Mouse (Mus musculus) adipocyte (in vitro differentiated cells): ENCODE data around the gene Aurkb.
A peak's percentile ranks its signal among the peaks of the same experiment; 100 is the strongest.

Experiments used
- DNase-seq: peaks from one replicate; pipeline ENCODE4 v3.0.0-alpha.2; 2016; ENCODE audit warnings: low spot score

Aurkb gene

DNA sequence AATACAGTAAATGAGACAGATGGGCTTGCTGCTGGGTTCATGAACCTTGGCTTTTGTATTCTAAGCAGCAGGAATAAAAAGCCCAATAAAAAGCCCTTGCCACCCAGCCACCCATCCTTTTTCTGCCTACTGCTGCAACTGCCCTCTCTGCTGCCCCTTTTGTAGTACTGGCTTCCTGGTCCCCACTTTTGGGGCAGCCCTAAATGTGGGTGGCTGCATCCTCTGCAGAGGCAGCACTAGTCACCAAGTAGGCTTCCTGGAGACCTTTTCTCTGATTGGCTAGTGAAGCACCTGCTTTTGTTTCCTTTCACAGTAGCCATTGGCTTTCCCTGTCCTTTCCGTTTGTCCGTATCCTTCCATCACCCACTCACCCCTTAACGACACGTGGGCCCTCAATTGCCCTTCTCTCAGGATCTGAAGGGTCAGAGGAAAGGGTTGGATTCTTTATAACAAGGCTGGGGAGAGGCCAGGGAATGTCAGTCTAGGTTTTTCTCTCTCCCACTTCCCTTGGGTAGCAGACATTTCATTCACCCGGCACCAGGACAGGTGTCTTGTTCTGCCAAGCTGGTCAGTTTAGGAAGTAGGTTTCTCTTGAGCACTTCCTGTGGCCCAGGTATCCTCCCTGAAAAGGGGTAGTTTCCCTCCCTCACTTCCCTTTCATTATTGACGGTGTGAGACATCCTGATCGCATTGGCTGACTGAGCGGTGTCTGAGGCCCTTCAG, 52.8 kb downstream of the Aurkb start:
- DNase-seq, result no peak

DNA sequence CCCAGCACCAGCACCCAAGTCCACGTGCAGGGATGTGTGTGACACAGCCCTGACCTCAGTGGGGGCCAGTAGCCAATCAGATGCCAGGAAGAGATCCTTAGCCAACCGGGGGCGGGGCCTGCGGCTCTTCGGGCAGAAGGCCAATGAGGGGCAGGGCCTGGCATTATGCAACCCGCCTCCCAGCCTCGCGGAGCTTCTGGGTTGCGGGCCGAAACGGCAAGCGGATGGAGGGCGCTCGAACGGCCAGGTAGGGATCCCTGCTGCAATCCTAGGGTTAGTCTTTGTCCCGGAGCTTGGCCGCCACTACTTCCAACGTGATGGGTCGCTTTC, 53.3 kb downstream of the Aurkb start:
- DNase-seq, result peak; percentile 97

DNA sequence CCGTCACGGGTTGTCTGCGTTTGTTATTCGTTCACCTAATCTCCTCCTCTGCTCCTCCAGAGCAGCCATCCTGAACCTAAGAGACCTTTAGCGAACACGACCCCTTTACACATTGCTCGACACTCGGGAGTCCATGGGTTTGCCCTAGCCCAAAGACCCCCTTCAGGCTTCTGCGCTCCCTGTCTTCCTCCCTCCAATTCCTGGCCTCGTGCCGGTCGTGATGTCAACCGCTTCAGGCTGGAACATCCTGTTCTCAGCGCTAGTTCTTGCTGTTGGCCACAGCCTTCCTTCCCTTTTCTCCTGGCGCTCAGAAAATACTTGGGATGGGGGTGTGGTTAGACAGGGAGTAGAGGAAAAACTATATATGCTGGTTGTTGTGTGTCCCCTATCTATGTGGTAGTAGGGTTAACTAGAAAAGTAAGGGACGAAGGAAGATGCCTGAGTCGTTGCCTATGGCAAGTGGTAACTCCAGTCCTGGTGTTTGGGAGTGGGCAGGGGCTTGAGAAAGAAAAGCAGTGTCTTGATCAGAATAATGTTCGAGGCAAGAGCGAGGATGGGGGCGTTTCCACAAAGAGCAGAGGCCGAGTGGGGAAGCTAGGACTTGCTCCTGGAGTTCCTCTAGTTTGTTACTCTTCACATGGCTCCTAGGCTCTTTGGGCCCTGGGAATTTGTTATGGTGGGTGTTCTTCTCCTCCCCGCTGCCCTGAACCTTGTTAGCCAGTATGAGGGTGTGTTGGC, 53.9 kb downstream of the Aurkb start:
- DNase-seq, result peak; percentile 60

DNA sequence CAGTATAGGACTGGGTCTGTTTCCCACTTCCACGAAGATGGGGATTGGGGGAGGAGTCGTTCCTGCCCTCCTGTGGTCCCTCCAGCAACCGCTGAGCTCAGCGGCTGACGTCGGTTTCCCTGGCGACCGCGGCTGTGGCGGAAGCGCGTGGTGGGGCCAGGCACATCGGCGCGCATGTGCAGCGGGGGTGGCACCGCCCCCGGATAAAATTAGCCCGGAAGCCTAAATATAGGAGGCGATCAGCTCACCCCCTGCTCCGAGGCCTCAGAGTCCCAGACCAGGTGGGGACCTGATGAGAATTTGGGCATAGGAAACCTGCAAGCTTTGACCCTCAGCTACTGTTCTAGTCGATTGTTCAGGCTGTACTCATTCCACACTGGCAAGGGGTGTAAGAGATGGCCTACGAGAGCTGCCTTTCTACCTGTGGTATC, 54.5 kb downstream of the Aurkb start:
- DNase-seq, result peak; percentile 80

DNA sequence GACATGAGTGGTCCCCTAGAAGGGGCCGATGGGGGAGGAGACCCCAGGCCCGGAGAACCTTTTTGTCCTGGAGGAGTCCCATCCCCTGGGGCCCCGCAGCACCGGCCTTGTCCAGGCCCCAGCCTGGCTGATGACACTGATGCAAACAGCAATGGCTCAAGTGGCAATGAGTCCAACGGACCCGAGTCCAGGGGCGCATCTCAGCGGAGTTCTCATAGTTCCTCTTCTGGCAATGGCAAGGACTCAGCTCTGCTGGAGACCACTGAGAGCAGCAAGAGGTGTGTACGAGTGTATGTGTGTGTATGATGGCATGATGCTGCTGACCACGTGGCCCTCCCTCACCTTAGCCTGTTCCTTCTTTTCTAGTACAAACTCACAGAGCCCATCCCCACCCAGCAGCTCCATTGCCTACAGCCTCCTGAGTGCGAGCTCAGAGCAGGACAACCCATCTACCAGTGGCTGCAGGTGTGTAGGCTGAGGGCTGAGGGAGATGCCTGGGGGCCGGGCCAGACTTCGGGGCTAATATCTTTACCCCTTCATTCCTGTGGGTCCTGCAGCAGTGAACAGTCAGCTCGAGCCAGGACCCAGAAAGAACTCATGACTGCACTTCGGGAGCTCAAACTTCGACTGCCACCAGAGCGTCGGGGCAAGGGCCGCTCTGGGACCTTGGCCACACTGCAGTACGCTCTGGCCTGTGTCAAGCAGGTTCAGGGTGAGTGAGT, 55.4 kb downstream of the Aurkb start:
- no peak for DNase-seq
